Mouse (Mus musculus) olfactory bulb, adult 2 months (tissue): ENCODE measurements at regions not wholly inside any gene's neighbourhood (a gene's known extent, or its start where the extent isn't known, plus 50 kb on each side); places are given as distances from the start of the nearest gene placed in this dataset.

Source experiments
- CTCF ChIP-seq: fragments of 200-500 bp; IDR thresholded peaks from 2 replicates; pipeline ENCODE4 v1.5.1; 2012; ENCODE audit warnings: low read depth, mild to moderate bottlenecking, low read length, moderate library complexity; ENCODE audit not compliant: insufficient read depth
- POLR2A ChIP-seq: fragments of 200-500 bp; IDR thresholded peaks from 2 replicates; pipeline ENCODE4 v1.6.1; 2012; ENCODE audit warnings: mild to moderate bottlenecking, low read depth, low read length, moderate library complexity; ENCODE audit not compliant: insufficient read depth

GRCm38 (mm10) chr16:49614801-49615200, 84.2 kb upstream of the Ift57 start:
- no peak for TF ChIP-seq CTCF
- no peak for TF ChIP-seq POLR2A
